Mouse (Mus musculus) cerebellum, adult 2 months (tissue): ENCODE measurements around the gene Kcng1.

Experiments
- CTCF ChIP-seq: fragments of 200-500 bp; IDR thresholded peaks from 2 replicates; pipeline ENCODE4 v1.5.1; 2011; ENCODE audit warnings: low read depth, mild to moderate bottlenecking, control low read depth, low read length, moderate library complexity, borderline replicate concordance; ENCODE audit not compliant: insufficient read depth
- POLR2A ChIP-seq: fragments of 200-500 bp; IDR thresholded peaks from 2 replicates; pipeline ENCODE4 v1.6.1; 2011; ENCODE audit warnings: low read length, control low read depth, borderline replicate concordance; ENCODE audit not compliant: insufficient read depth

DNA sequence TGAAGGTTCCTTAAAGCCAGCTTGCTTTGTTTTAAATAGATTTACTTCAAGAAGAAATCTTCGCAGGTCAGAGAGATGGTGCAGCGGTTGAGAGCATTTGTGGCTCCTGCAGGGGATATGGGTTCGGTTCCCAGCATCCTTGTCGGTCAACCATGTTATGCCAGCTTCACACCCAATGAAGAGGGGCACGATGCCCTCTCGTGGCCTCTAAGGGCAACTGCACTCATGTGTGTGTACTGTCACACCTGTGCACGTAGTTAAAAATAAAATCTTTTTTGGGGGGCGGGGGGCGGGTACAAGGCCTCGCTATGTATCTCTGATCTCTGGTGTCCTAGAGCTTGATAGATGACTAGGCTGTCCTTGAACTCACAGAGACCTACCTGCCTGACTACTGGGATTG, 15.0 kb upstream of the Kcng1 start:
- TF ChIP-seq POLR2A (no peak), CTCF (no peak)
